Mouse (Mus musculus): ENCODE measurements around the gene Fubp1.

- TF ChIP-seq POLR2A (IDR thresholded peaks at IDR 0.05; ENCODE audit: insufficient read depth, low read length) (no peak), CTCF (IDR thresholded peaks at IDR 0.05; ENCODE audit: low read depth, low read length) (no peak)
These were observed 38.4 kb upstream of the Fubp1 start for GRCm38 (mm10) chr3:152171862-152172261.

Data from ES-Bruce4 (cell line).